Mouse (Mus musculus) ES-Bruce4 (cell line): ENCODE data around the gene Atxn7l1.

Experiments used
- CTCF ChIP-seq: IDR thresholded peaks from one replicate; pipeline ENCODE4 v1.8.1; 2011; ENCODE audit warnings: low read depth, low read length
- POLR2A ChIP-seq: IDR thresholded peaks from one replicate; pipeline ENCODE4 v1.8.1; 2011; ENCODE audit warnings: low read length; ENCODE audit not compliant: insufficient read depth

DNA sequence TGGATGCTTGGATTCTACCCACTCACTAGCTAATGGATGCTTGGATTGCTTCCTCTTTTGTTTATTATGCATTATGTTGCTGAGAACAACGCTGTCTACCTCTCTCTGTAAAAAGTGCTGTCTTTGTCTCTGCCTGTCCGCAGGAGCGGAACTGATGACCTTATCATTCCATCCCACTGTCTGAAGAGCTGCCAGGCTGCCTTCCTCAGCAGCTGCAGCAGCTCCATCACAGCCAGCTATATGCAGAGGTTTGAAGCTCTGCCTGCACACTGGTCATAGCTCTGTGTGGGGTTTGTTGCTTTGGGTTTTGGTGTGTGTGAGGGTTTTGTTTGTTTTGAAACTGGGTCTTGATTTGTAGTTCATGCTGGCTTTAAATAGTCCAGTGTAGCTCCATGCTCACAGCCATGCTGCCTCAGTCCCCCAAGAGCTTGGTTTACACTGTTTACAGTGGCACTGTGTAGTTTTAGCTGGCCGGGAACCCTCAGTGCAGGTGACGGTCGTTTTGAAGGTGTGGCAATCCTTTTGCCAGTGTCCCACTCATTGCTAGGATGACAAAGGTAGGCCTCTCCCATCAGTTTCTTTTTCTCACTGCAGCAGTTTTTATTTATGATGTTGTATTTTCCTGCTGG, 258.0 kb downstream of the Atxn7l1 start:
- TF ChIP-seq POLR2A: no peak
- TF ChIP-seq CTCF: no peak
